Mouse (Mus musculus): ENCODE measurements at regions not wholly inside any gene's neighbourhood (a gene's known extent, or its start where the extent isn't known, plus 50 kb on each side); places are given as distances from the start of the nearest gene placed in this dataset.

DNA sequence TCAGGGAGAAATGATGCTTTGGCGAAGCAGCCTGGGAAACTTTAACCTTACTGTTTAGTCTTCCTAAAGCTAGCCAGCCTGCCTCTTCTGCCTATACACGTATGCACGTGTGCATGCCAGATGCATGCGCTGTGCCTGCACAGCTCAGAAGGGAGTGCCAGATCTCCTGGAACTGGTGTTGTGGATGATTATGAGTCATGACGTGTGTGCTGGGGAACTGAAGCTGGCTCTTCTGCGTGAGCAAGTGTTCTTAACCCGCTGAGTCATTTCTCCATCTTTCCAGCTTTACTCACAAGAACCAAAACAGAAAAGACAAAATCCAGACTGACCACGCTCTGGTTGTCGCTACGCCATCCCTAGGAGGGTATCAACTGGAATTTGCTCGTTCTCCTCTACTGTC is 55.1 kb upstream of the Otogl start:
- Histone ChIP-seq H3K9ac (ENCODE audit: insufficient read depth, low read depth, low read length, poor library complexity, severe bottlenecking) (no peak overlapping the region), H3K4me1 (ENCODE audit: control insufficient read depth in 2 of 2, insufficient read depth in 2 of 2, low read length in 2 of 2, poor library complexity in 1 of 2) (no peaks in the 10 kb centered on the region), H3K4me3 (ENCODE audit: insufficient read depth in 1 of 2, low read depth in 1 of 2, low read length in 2 of 2, poor library complexity in 1 of 2, severe bottlenecking in 1 of 2) (no peak overlapping the region), H3K27ac (ENCODE audit: insufficient read depth, low read depth, low read length, poor library complexity, severe bottlenecking) (no peak overlapping the region), H3K36me3 (ENCODE audit: control insufficient read depth, insufficient read depth, low read length, poor library complexity, severe bottlenecking) (no peaks in the 10 kb centered on the region), H3K9me3 (ENCODE audit: control insufficient read depth, insufficient read depth, low read depth, low read length) (no peaks in the 10 kb centered on the region)
- TF ChIP-seq ZNF384 (IDR thresholded peaks at IDR 0.05; ENCODE audit: low read depth, low read length) (no peak), MAFK (IDR thresholded peaks at IDR 0.05; ENCODE audit: insufficient read depth, low read depth, low read length) (no peak), CHD2 (IDR thresholded peaks at IDR 0.05; ENCODE audit: low read depth, low read length) (no peak), ZC3H11A (IDR thresholded peaks at IDR 0.05; ENCODE audit: borderline replicate concordance, low read depth, low read length) (no peak), HCFC1 (IDR thresholded peaks at IDR 0.05; ENCODE audit: borderline replicate concordance, insufficient read depth, low read length) (no peak)
- in situ Hi-C loops (cut with MboI; ENCODE audit: low sequenced_read_pairs in 2 of 2, unreplicated experiment in 2 of 2): no loop called here
- DNase-seq (ENCODE audit: low read depth, low spot score): no peak

DNA sequence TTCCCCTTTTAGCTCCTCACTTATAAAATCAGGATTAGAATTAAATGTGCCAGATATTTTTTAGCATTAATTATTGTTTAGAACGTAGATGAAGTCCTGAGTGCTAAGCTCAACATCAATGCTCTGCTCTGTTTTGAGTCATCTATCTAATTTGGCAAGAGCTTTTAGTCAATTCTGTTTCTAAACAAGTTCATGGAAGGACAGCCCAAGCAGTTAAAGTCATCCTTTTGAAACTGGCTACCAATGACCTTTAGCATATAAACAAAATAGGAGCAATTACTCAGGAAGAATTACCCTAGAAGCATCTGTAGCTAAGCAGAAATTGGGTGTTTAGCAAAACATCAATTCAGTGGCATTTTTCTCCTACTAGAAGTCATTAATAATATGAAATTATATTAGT is 52.1 kb upstream of the Otogl start:
- DNase-seq (ENCODE audit: low read depth, low spot score): no peak
- Histone ChIP-seq H3K9ac (ENCODE audit: insufficient read depth, low read depth, low read length, poor library complexity, severe bottlenecking) (no peak overlapping the region), H3K36me3 (ENCODE audit: control insufficient read depth, insufficient read depth, low read length, poor library complexity, severe bottlenecking) (no peaks in the 10 kb centered on the region), H3K4me3 (ENCODE audit: insufficient read depth in 1 of 2, low read depth in 1 of 2, low read length in 2 of 2, poor library complexity in 1 of 2, severe bottlenecking in 1 of 2) (no peak overlapping the region), H3K9me3 (ENCODE audit: control insufficient read depth, insufficient read depth, low read depth, low read length) (no peaks in the 10 kb centered on the region), H3K4me1 (ENCODE audit: control insufficient read depth in 2 of 2, insufficient read depth in 2 of 2, low read length in 2 of 2, poor library complexity in 1 of 2) (no peaks in the 10 kb centered on the region), H3K27ac (ENCODE audit: insufficient read depth, low read depth, low read length, poor library complexity, severe bottlenecking) (no peak overlapping the region)
- no peak for TF ChIP-seq ZC3H11A (IDR thresholded peaks at IDR 0.05; ENCODE audit: borderline replicate concordance, low read depth, low read length)
- no peak for TF ChIP-seq CHD2 (IDR thresholded peaks at IDR 0.05; ENCODE audit: low read depth, low read length)
- no peak for TF ChIP-seq HCFC1 (IDR thresholded peaks at IDR 0.05; ENCODE audit: borderline replicate concordance, insufficient read depth, low read length)
- no peak for TF ChIP-seq MAFK (IDR thresholded peaks at IDR 0.05; ENCODE audit: insufficient read depth, low read depth, low read length)
- no peak for TF ChIP-seq ZNF384 (IDR thresholded peaks at IDR 0.05; ENCODE audit: low read depth, low read length)
- in situ Hi-C loops (cut with MboI; ENCODE audit: low sequenced_read_pairs in 2 of 2, unreplicated experiment in 2 of 2): no loop called here

DNA sequence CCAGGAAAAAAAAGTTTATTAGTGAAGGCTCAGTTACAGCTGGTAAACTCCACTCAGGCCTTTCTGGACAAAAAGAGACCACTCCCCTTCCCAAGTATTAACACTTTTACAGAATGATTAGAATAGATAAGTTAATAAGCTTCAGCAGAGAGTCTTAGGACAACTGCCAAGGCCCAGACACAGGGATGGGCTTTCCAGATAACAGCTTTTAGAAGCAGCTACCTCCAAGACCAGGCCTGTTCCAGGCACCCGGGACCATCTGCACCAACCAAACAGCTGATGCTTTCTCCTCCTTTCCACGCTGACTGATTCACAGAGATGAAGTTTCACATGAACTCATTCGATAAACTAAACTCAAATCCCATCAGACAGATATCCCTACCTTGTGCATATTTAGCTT is 50.2 kb upstream of the Otogl start:
- TF ChIP-seq MAFK (IDR thresholded peaks at IDR 0.05; ENCODE audit: insufficient read depth, low read depth, low read length) (no peak), CHD2 (IDR thresholded peaks at IDR 0.05; ENCODE audit: low read depth, low read length) (no peak), HCFC1 (IDR thresholded peaks at IDR 0.05; ENCODE audit: borderline replicate concordance, insufficient read depth, low read length) (no peak), ZC3H11A (IDR thresholded peaks at IDR 0.05; ENCODE audit: borderline replicate concordance, low read depth, low read length) (no peak), ZNF384 (IDR thresholded peaks at IDR 0.05; ENCODE audit: low read depth, low read length) (no peak)
- H3K36me3 ChIP-seq (ENCODE audit: control insufficient read depth, insufficient read depth, low read length, poor library complexity, severe bottlenecking): no peaks in the 10 kb centered on the region
- H3K9me3 ChIP-seq (ENCODE audit: control insufficient read depth, insufficient read depth, low read depth, low read length): no peaks in the 10 kb centered on the region
- in situ Hi-C loops (cut with MboI; ENCODE audit: low sequenced_read_pairs in 2 of 2, unreplicated experiment in 2 of 2): no loop called here
- no peak overlapping the region for H3K4me3 ChIP-seq (ENCODE audit: insufficient read depth in 1 of 2, low read depth in 1 of 2, low read length in 2 of 2, poor library complexity in 1 of 2, severe bottlenecking in 1 of 2)
- H3K27ac ChIP-seq (ENCODE audit: insufficient read depth, low read depth, low read length, poor library complexity, severe bottlenecking): no peak overlapping the region
- H3K9ac ChIP-seq (ENCODE audit: insufficient read depth, low read depth, low read length, poor library complexity, severe bottlenecking): no peak overlapping the region
- no peak for DNase-seq (ENCODE audit: low read depth, low spot score)
- H3K4me1 ChIP-seq (ENCODE audit: control insufficient read depth in 2 of 2, insufficient read depth in 2 of 2, low read length in 2 of 2, poor library complexity in 1 of 2): no peaks in the 10 kb centered on the region

All from ES-E14 (cell line).